Mouse (Mus musculus) liver, embryonic 12.5 days (tissue): ENCODE data around the gene BC051665. TPM values are rescaled to one million over a fixed set of nuclear protein-coding genes. Genes with fewer than 3 reads are reported as not detected.

Experiments used
- ATAC-seq: fragments of 200-750 bp; cut with Nextera tagmentation; 2 replicates; pipeline ENCODE4 v1.8.0; 2017; ENCODE audit warnings: moderate number of reproducible peaks, mild to moderate bottlenecking, moderate library complexity
- H3K27ac ChIP-seq: fragments of 300-500 bp; sonication (generic); 2 replicates; pipeline ENCODE4 v1.5.1; 2016; ENCODE audit warnings: mild to moderate bottlenecking
- H3K27me3 ChIP-seq: fragments of 300-500 bp; sonication (generic); replicated peaks from 2 replicates; pipeline ENCODE4 v1.6.1; 2016; ENCODE audit warnings: mild to moderate bottlenecking, moderate library complexity
- H3K36me3 ChIP-seq: fragments of 300-500 bp; sonication (generic); 2 replicates; pipeline ENCODE4 v1.6.1; 2016; ENCODE audit warnings: mild to moderate bottlenecking, moderate library complexity
- H3K4me1 ChIP-seq: fragments of 300-500 bp; sonication (generic); 2 replicates; pipeline ENCODE4 v1.6.1; 2016
- H3K4me2 ChIP-seq: fragments of 300-500 bp; sonication (generic); 2 replicates; pipeline ENCODE4 v1.6.1; 2016; ENCODE audit warnings: mild to moderate bottlenecking, moderate library complexity
- H3K4me3 ChIP-seq: fragments of 300-500 bp; sonication (generic); 2 replicates; pipeline ENCODE4 v1.5.1; 2016; ENCODE audit warnings: mild to moderate bottlenecking, moderate library complexity
- H3K9ac ChIP-seq: fragments of 300-500 bp; sonication (generic); 2 replicates; pipeline ENCODE4 v1.6.1; 2016; ENCODE audit warnings: mild to moderate bottlenecking, moderate library complexity
- H3K9me3 ChIP-seq: fragments of 300-500 bp; sonication (generic); replicated peaks from 2 replicates; pipeline ENCODE4 v1.6.1; 2016; ENCODE audit warnings: mild to moderate bottlenecking, moderate library complexity
- whole genome bisulfite sequencing: fragments of 180-500 bp; shearing (Covaris S2); methylation state at CpG from one replicate; pipeline ENCODE4 v1.1.7; 2016; ENCODE audit not compliant: insufficient replicate concordance; 5-methylcytosine and 5-hydroxymethylcytosine counted together
- polyA plus RNA-seq: library from polyadenylated mRNA; unstranded; fragments of >200 nt; fragmentation: Nextera tagmentation; extraction: Ambion mirVana; gene quantifications from 2 replicates; pipeline ENCODE4 v1.2.1, GENCODE M21; 2016

The BC051665 gene
- polyA plus RNA-seq = not detected in 2 replicates

- Histone ChIP-seq H3K4me3 (no peak within 1 kb of the TSS), H3K36me3 (no peaks in the 10 kb centered on the region), H3K4me1 (no peaks in the 10 kb centered on the region), H3K4me2 (no peak within 1 kb of the TSS), H3K9me3 (no peaks in the 10 kb centered on the region), H3K9ac (no peak within 1 kb of the TSS), H3K27me3 (no peaks in the 10 kb centered on the region), H3K27ac (no peak within 1 kb of the TSS)
- ATAC-seq = no peak
Measured at GRCm38 (mm10) chr13:60786264-60786663, at the start of gene BC051665. Gene BC051665, minus strand, starts transcription at chr13:60786364.

GRCm38 (mm10) chr13:60826052-60826451 lies 39.9 kb upstream of the BC051665 start:
- Histone ChIP-seq H3K9me3 (no peaks in the 10 kb centered on the region), H3K27me3 (no peaks in the 10 kb centered on the region), H3K9ac (no peak overlapping the region), H3K36me3 (no peaks in the 10 kb centered on the region), H3K27ac (no peak overlapping the region), H3K4me2 (no peak overlapping the region), H3K4me3 (no peak overlapping the region), H3K4me1 (no peaks in the 10 kb centered on the region)
- ATAC-seq = no peak
- WGBS = 37% methylated on average over 3 of the region's 3 CpGs

- Histone ChIP-seq H3K9ac (no peak overlapping the region), H3K27me3 (no peaks in the 10 kb centered on the region), H3K36me3 (no peaks in the 10 kb centered on the region), H3K4me3 (no peak overlapping the region), H3K4me2 (no peak overlapping the region), H3K27ac (no peak overlapping the region), H3K4me1 (no peaks in the 10 kb centered on the region), H3K9me3 (no peaks in the 10 kb centered on the region)
- no peak for ATAC-seq
- 46% methylated on average over 3 of the region's 3 CpGs for WGBS
Measured at GRCm38 (mm10) chr13:60820486-60821175, 34.5 kb upstream of the BC051665 start.

GRCm38 (mm10) chr13:60819469-60819868 lies 33.3 kb upstream of the BC051665 start:
- no peak overlapping the region for H3K27ac ChIP-seq
- 8% methylated on average over 7 of the region's 7 CpGs for whole genome bisulfite sequencing
- no peaks in the 10 kb centered on the region for H3K27me3 ChIP-seq
- H3K9me3 ChIP-seq = no peaks in the 10 kb centered on the region
- no peak overlapping the region for H3K4me2 ChIP-seq
- no peak overlapping the region for H3K4me3 ChIP-seq
- H3K4me1 ChIP-seq = no peaks in the 10 kb centered on the region
- ATAC-seq = no peak
- H3K9ac ChIP-seq = no peak overlapping the region
- H3K36me3 ChIP-seq = no peaks in the 10 kb centered on the region

DNA sequence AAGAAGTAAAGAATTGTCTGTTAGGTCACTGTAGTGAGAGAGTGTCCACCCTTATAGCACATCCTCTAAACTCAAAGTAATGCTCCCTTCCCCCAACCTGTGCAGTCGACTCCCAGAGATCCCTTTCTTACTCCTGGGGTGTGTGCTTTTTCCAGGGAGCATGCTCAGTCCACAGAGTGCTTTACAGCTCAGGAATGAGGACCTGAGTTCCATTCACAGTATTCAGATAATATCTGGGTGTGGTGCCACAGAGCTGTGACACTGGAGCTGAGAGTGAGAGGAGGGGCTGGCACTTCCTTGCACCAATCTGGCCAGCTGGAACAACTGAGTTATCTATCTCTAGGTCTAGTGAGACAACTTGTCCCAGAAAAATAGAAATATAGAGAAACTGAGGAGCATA lies 27.6 kb upstream of the BC051665 start:
- Histone ChIP-seq H3K27ac (no peak overlapping the region), H3K4me3 (no peak overlapping the region), H3K4me2 (no peak overlapping the region), H3K9ac (no peak overlapping the region), H3K9me3 (no peaks in the 10 kb centered on the region), H3K36me3 (no peaks in the 10 kb centered on the region), H3K4me1 (no peaks in the 10 kb centered on the region), H3K27me3 (no peaks in the 10 kb centered on the region)
- whole genome bisulfite sequencing = 65% methylated on average over 1 of the region's 1 CpGs
- ATAC-seq = no peak

DNA sequence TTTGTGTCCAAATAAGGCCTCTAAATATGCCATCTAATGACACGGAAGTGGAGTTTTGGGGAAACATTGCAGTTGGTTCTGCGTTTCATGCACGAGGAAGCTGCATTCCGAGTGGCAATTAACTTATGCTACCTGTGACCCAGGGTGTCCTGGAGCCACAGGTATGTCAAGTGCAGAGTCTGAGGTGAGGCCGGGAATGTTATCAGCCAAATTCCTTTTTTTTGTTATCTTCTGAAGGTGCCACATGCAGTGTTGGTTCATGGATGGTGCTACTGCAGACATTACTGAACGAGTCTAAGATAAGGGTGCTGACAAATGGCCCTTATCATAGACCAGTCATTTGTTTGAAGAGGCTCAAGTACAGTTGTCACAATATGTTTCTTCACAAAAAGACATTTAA lies 26.6 kb upstream of the BC051665 start:
- ATAC-seq = no peak
- Histone ChIP-seq H3K27me3 (no peaks in the 10 kb centered on the region), H3K4me1 (no peaks in the 10 kb centered on the region), H3K4me3 (no peak overlapping the region), H3K4me2 (no peak overlapping the region), H3K9me3 (no peaks in the 10 kb centered on the region), H3K36me3 (no peaks in the 10 kb centered on the region), H3K9ac (no peak overlapping the region), H3K27ac (no peak overlapping the region)
- 59% methylated on average over 6 of the region's 6 CpGs for WGBS

DNA sequence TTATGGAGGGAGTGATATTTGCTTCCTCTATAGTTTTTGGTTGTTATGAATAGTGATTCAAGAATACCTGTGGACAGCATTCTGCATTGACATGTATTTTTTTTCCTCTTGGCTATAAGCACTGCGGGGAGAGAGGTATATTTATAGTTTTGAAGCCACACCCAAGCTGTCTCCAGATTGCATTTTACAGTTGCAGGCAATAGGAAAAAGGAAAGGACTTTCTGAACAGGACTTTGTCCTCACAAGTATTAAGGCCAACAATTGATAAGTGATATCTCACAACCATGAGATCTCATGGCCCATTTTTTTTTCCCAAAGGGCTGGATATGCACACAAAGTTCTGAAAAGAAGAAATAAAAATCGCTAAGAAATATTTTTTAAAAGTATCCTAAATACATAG lies 23.5 kb upstream of the BC051665 start:
- no peak overlapping the region for H3K9ac ChIP-seq
- 54% methylated on average over 2 of the region's 2 CpGs for WGBS
- H3K4me3 ChIP-seq = no peak overlapping the region
- no peak overlapping the region for H3K27ac ChIP-seq
- no peaks in the 10 kb centered on the region for H3K27me3 ChIP-seq
- no peaks in the 10 kb centered on the region for H3K36me3 ChIP-seq
- H3K9me3 ChIP-seq = no peaks in the 10 kb centered on the region
- no peaks in the 10 kb centered on the region for H3K4me1 ChIP-seq
- ATAC-seq = no peak
- H3K4me2 ChIP-seq = no peak overlapping the region

DNA sequence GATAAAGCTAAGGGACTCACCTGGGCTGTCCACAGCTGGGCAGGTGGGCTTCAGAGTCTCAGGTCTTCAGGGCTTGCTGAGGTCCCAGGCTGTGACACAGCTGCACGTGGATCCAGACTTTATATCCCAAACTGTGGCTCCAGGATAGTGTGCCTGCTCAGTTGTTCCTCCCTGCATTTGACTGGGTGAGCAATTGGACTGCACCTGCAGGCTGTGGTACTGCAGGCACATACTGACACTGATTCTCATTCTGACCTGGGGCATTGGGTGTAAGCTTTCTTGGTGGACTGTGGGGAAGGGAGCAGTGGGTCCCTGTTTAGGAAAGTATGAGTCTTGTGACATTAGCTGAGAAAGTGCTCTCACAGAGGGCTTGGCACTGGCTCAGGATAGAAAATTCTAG lies 16.6 kb upstream of the BC051665 start, which contains the start of gene Ctsll3:
Ctsll3 (minus strand) TSS at position 101 of the 400 bp plus-strand sequence.
- Histone ChIP-seq H3K27me3 (no peaks in the 10 kb centered on the region), H3K4me2 (no peak within 1 kb of the TSS), H3K9ac (no peak within 1 kb of the TSS), H3K27ac (no peak within 1 kb of the TSS), H3K4me3 (no peak within 1 kb of the TSS), H3K4me1 (no peaks in the 10 kb centered on the region), H3K9me3 (no peaks in the 10 kb centered on the region), H3K36me3 (no peaks in the 10 kb centered on the region)
- ATAC-seq = no peak
- WGBS = 62% methylated on average over 1 of the region's 1 CpGs

- Histone ChIP-seq H3K27ac (no peak overlapping the region), H3K36me3 (no peaks in the 10 kb centered on the region), H3K9ac (no peak overlapping the region), H3K9me3 (no peaks in the 10 kb centered on the region), H3K27me3 (no peaks in the 10 kb centered on the region), H3K4me2 (no peak overlapping the region), H3K4me1 (no peaks in the 10 kb centered on the region), H3K4me3 (no peak overlapping the region)
- ATAC-seq = no peak
- WGBS = 55% methylated on average over 1 of the region's 1 CpGs
Measured at GRCm38 (mm10) chr13:60789466-60789865, 3.3 kb upstream of the BC051665 start.

GRCm38 (mm10) chr13:60783301-60783700 lies 2.9 kb downstream of the BC051665 start:
- no peak overlapping the region for H3K4me3 ChIP-seq
- no peaks in the 10 kb centered on the region for H3K9me3 ChIP-seq
- no peak for ATAC-seq
- H3K27ac ChIP-seq = no peak overlapping the region
- H3K9ac ChIP-seq = no peak overlapping the region
- no peaks in the 10 kb centered on the region for H3K4me1 ChIP-seq
- H3K4me2 ChIP-seq = no peak overlapping the region
- no peaks in the 10 kb centered on the region for H3K36me3 ChIP-seq
- H3K27me3 ChIP-seq = no peaks in the 10 kb centered on the region
- 75% methylated on average over 7 of the region's 7 CpGs for WGBS

- Histone ChIP-seq H3K27ac (no peak overlapping the region), H3K9ac (no peak overlapping the region), H3K4me1 (no peaks in the 10 kb centered on the region), H3K27me3 (no peaks in the 10 kb centered on the region), H3K4me2 (no peak overlapping the region), H3K9me3 (no peaks in the 10 kb centered on the region), H3K4me3 (no peak overlapping the region), H3K36me3 (no peaks in the 10 kb centered on the region)
- no peak for ATAC-seq
- 63% methylated on average over 3 of the region's 3 CpGs for WGBS
Measured at GRCm38 (mm10) chr13:60780534-60780933, 5.6 kb downstream of the BC051665 start.

DNA sequence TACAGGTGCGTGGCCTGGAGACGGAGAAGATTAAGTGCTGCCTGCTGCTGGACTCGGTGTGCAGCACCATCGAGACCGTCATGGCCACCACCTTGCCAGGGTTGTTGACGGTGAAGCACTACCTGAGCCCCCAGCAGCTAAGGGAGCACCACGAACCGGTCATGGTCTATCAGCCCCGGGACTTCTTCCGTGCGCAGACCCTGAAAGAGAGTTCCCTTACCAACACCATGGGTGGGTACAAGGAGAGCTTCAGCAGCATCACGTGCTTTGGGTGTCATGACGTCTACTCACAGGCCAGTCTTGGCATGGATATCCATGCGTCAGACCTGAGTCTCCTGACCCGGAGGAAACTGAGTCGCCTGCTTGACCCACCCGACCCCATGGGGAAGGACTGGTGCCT lies 25.0 kb downstream of the BC051665 start:
- Histone ChIP-seq H3K4me3 (no peak overlapping the region), H3K9me3 (no peaks in the 10 kb centered on the region), H3K4me1 (no peaks in the 10 kb centered on the region), H3K4me2 (no peak overlapping the region), H3K27ac (no peak overlapping the region), H3K9ac (no peak overlapping the region), H3K27me3 (no peaks in the 10 kb centered on the region), H3K36me3 (peaks cover 35% of the 10 kb centered on the region)
- no peak for ATAC-seq
- WGBS = 90% methylated on average over 17 of the region's 17 CpGs

- Histone ChIP-seq H3K9me3 (no peaks in the 10 kb centered on the region), H3K9ac (no peak overlapping the region), H3K27me3 (no peaks in the 10 kb centered on the region), H3K36me3 (peaks cover 35% of the 10 kb centered on the region), H3K4me3 (no peak overlapping the region), H3K4me1 (no peaks in the 10 kb centered on the region), H3K4me2 (no peak overlapping the region), H3K27ac (no peak overlapping the region)
- 80% methylated on average over 12 of the region's 12 CpGs for WGBS
- ATAC-seq = no peak
Measured at GRCm38 (mm10) chr13:60760392-60760791, 25.8 kb downstream of the BC051665 start.
